Mouse (Mus musculus): ENCODE data around the gene Mlf1.

DNA sequence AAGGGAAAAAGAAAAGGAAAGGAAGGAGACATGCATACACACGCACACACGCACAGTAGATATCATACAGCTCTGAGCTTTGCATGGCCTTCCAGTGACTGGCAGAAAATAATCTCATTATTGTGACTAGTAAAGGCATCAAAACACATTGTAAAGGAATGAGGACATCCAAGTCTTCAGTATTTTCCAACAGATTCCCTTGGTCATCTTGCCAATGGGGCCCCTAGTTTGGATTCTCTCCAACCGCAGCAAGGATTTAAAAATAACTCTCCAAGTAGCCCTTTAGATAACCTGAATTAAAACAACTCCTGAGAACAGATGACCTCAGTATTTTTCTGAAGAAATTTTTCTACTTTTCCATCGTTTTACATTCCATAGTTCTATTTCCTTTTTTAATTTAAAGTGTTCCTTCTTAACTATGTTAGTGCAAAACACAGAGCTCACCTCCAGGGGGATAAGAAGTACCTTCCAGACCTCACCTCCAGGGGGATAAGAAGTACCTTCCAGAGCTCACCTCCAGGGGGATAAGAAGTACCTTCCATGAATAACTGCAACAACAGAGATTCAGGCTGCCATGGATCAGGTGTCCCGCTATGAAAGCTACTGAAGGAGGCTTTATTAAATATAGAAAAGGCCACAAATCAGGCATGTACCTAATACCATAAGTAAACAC, 4.4 kb upstream of the Mlf1 start:
- TF ChIP-seq CTCF (IDR thresholded peaks at IDR 0.05; ENCODE audit: control insufficient read depth, insufficient read depth, low read length) (no peak), POLR2A (IDR thresholded peaks at IDR 0.05; ENCODE audit: borderline replicate concordance, control insufficient read depth, low read depth, low read length) (no peak)
